Mouse (Mus musculus): ENCODE data around the gene Prdm16. TPM values are rescaled to one million over a fixed set of nuclear protein-coding genes. Genes with fewer than 3 reads are reported as not detected.

The Prdm16 gene
- polyA plus RNA-seq, 1 experiment from 2014 or later = 43.1 TPM

- peak; percentile 34 for DNase-seq (ENCODE audit: extremely low spot score, low spot score)
- Histone ChIP-seq H3K4me1 (peaks cover 38% of the 10 kb centered on the region), H3K9me3 (no peaks in the 10 kb centered on the region), H3K27ac (peak overlapping the region; percentile 60), H3K27me3 (ENCODE audit: poor library complexity, severe bottlenecking) (peaks cover 68% of the 10 kb centered on the region), H3K4me3 (peak overlapping the region; percentile 69), H3K36me3 (replicated peaks) (no peaks in the 10 kb centered on the region)
- under 1% methylated on average over 66 of the region's 66 CpGs for WGBS
These were observed 337.0 kb downstream of the Prdm16 start for GRCm38 (mm10) chr4:154299541-154300271.

GRCm38 (mm10) chr4:154297761-154298160 is 338.9 kb downstream of the Prdm16 start:
- no peaks in the 10 kb centered on the region for H3K9me3 ChIP-seq
- WGBS = 38% methylated on average over 9 of the region's 9 CpGs
- no peak overlapping the region for H3K4me3 ChIP-seq
- H3K27me3 ChIP-seq (ENCODE audit: poor library complexity, severe bottlenecking) = peaks cover 67% of the 10 kb centered on the region
- no peak overlapping the region for H3K27ac ChIP-seq
- H3K36me3 ChIP-seq (replicated peaks) = no peaks in the 10 kb centered on the region
- no peak for DNase-seq (ENCODE audit: extremely low spot score, low spot score)
- peaks cover 52% of the 10 kb centered on the region for H3K4me1 ChIP-seq

- no peak for DNase-seq (ENCODE audit: extremely low spot score, low spot score)
- H3K4me1 ChIP-seq = peaks cover 37% of the 10 kb centered on the region
- peaks cover 39% of the 10 kb centered on the region for H3K27me3 ChIP-seq (ENCODE audit: poor library complexity, severe bottlenecking)
- 65% methylated on average over 8 of the region's 8 CpGs for WGBS
- H3K36me3 ChIP-seq (replicated peaks) = no peaks in the 10 kb centered on the region
- peak overlapping the region; percentile 32; the same call in 1 of the 2 replicates for H3K27ac ChIP-seq
- no peaks in the 10 kb centered on the region for H3K9me3 ChIP-seq
- no peak overlapping the region for H3K4me3 ChIP-seq
These were observed 342.4 kb downstream of the Prdm16 start for GRCm38 (mm10) chr4:154294262-154294731.

- H3K27ac ChIP-seq = 0 out of 2 replicates have a peak overlapping the region, but pooled peaks have one; percentile 13
- no peaks in the 10 kb centered on the region for H3K9me3 ChIP-seq
- DNase-seq (ENCODE audit: extremely low spot score, low spot score) = no peak
- WGBS = 60% methylated on average over 4 of the region's 4 CpGs
- no peak overlapping the region for H3K4me3 ChIP-seq
- H3K4me1 ChIP-seq = peaks cover 31% of the 10 kb centered on the region
- peaks cover 34% of the 10 kb centered on the region for H3K27me3 ChIP-seq (ENCODE audit: poor library complexity, severe bottlenecking)
- no peaks in the 10 kb centered on the region for H3K36me3 ChIP-seq (replicated peaks)
These were observed 342.9 kb downstream of the Prdm16 start for GRCm38 (mm10) chr4:154293735-154294201.

- no peaks in the 10 kb centered on the region for H3K9me3 ChIP-seq
- no peak overlapping the region for H3K4me3 ChIP-seq
- no peaks in the 10 kb centered on the region for H3K27me3 ChIP-seq (ENCODE audit: poor library complexity, severe bottlenecking)
- 0 out of 2 replicates have a peak, but pooled peaks cover 9% of the 10 kb centered on the region for H3K4me1 ChIP-seq
- H3K36me3 ChIP-seq (replicated peaks) = no peaks in the 10 kb centered on the region
- no peak overlapping the region for H3K27ac ChIP-seq
- DNase-seq (ENCODE audit: extremely low spot score, low spot score) = no peak
- 84% methylated on average over 7 of the region's 7 CpGs for WGBS
These were observed 353.0 kb downstream of the Prdm16 start for GRCm38 (mm10) chr4:154283671-154284070.

- no peaks in the 10 kb centered on the region for H3K27me3 ChIP-seq (ENCODE audit: poor library complexity, severe bottlenecking)
- 90% methylated on average over 9 of the region's 9 CpGs for WGBS
- no peak for DNase-seq (ENCODE audit: extremely low spot score, low spot score)
- no peak overlapping the region for H3K4me3 ChIP-seq
- H3K4me1 ChIP-seq = 0 out of 2 replicates have a peak, but pooled peaks cover 6% of the 10 kb centered on the region
- H3K27ac ChIP-seq = no peak overlapping the region
- H3K36me3 ChIP-seq (replicated peaks) = peaks cover 15% of the 10 kb centered on the region
- no peaks in the 10 kb centered on the region for H3K9me3 ChIP-seq
These were observed 357.2 kb downstream of the Prdm16 start for GRCm38 (mm10) chr4:154279481-154279880.

- 55% methylated on average over 3 of the region's 3 CpGs for WGBS
- no peak overlapping the region for H3K4me3 ChIP-seq
- peak; percentile 47 for DNase-seq (ENCODE audit: extremely low spot score, low spot score)
- H3K27me3 ChIP-seq (ENCODE audit: poor library complexity, severe bottlenecking) = no peaks in the 10 kb centered on the region
- peaks cover 14% of the 10 kb centered on the region for H3K4me1 ChIP-seq
- peaks cover 60% of the 10 kb centered on the region for H3K36me3 ChIP-seq (replicated peaks)
- no peaks in the 10 kb centered on the region for H3K9me3 ChIP-seq
- no peak overlapping the region for H3K27ac ChIP-seq
These were observed 363.7 kb downstream of the Prdm16 start for GRCm38 (mm10) chr4:154273000-154273399.

- 54% methylated on average over 10 of the region's 10 CpGs for WGBS
- peaks cover 14% of the 10 kb centered on the region for H3K4me1 ChIP-seq
- no peak overlapping the region for H3K4me3 ChIP-seq
- no peaks in the 10 kb centered on the region for H3K27me3 ChIP-seq (ENCODE audit: poor library complexity, severe bottlenecking)
- no peak for DNase-seq (ENCODE audit: extremely low spot score, low spot score)
- no peaks in the 10 kb centered on the region for H3K9me3 ChIP-seq
- H3K36me3 ChIP-seq (replicated peaks) = peaks cover 79% of the 10 kb centered on the region
- H3K27ac ChIP-seq = peak overlapping the region; percentile 54; the same call in 1 of the 2 replicates
These were observed 367.2 kb downstream of the Prdm16 start for GRCm38 (mm10) chr4:154269520-154269919.

GRCm38 (mm10) chr4:154267511-154267910 is 369.2 kb downstream of the Prdm16 start:
- Histone ChIP-seq H3K27ac (no peak overlapping the region), H3K4me1 (peaks cover 14% of the 10 kb centered on the region), H3K27me3 (ENCODE audit: poor library complexity, severe bottlenecking) (no peaks in the 10 kb centered on the region), H3K4me3 (no peak overlapping the region), H3K9me3 (peaks cover 5% of the 10 kb centered on the region; the same call in 1 of the 2 replicates), H3K36me3 (replicated peaks) (peaks cover 86% of the 10 kb centered on the region)
- WGBS = 90% methylated on average over 6 of the region's 6 CpGs
- DNase-seq (ENCODE audit: extremely low spot score, low spot score) = no peak

Other genes starting within 250 kb of the Prdm16 start
- not detected in 2 replicates for gene Actrt2, start 31.0 kb upstream of the Prdm16 start, polyA plus RNA-seq (2016; fragmentation: Nextera tagmentation; extraction: Ambion mirVana)
- gene Ttc34, start 200.6 kb upstream of the Prdm16 start, polyA plus RNA-seq (2016; fragmentation: Nextera tagmentation; extraction: Ambion mirVana) = 0.58 and 0.61 TPM in 2 replicates
- gene Mmel1, start 232.7 kb upstream of the Prdm16 start, polyA plus RNA-seq (2016; fragmentation: Nextera tagmentation; extraction: Ambion mirVana) = 0.09 and 0.14 TPM in 2 replicates

Data from forebrain, embryonic 10.5 days (tissue).